Mouse (Mus musculus): ENCODE measurements around the gene Cab39l. TPM values are rescaled to one million over a fixed set of nuclear protein-coding genes. Genes with fewer than 3 reads are reported as not detected.
A peak's percentile ranks its signal among the peaks of the same experiment; 100 is the strongest.

The Cab39l gene
- polyA plus RNA-seq, 1 experiment from 2014 or later, result 25.1 TPM

- ATAC-seq (ENCODE audit: insufficient read depth), result no peak
- Histone ChIP-seq H3K4me3 (replicated peaks) (no peak overlapping the region), H3K9ac (no peak overlapping the region), H3K27ac (replicated peaks) (no peak overlapping the region), H3K9me3 (replicated peaks) (no peaks in the 10 kb centered on the region), H3K4me2 (no peak overlapping the region), H3K36me3 (replicated peaks) (no peaks in the 10 kb centered on the region), H3K4me1 (replicated peaks) (peaks cover 20% of the 10 kb centered on the region), H3K27me3 (no peaks in the 10 kb centered on the region)
- WGBS (ENCODE audit: insufficient replicate concordance), result 76% methylated on average over 7 of the region's 7 CpGs
Measured at GRCm38 (mm10) chr14:59546162-59546880, 105.5 kb downstream of the Cab39l start.

- H3K36me3 ChIP-seq (replicated peaks), result no peaks in the 10 kb centered on the region
- H3K9me3 ChIP-seq (replicated peaks), result no peaks in the 10 kb centered on the region
- H3K9ac ChIP-seq, result no peak overlapping the region
- peaks cover 27% of the 10 kb centered on the region for H3K4me1 ChIP-seq (replicated peaks)
- WGBS (ENCODE audit: insufficient replicate concordance), result 66% methylated on average over 5 of the region's 5 CpGs
- no peaks in the 10 kb centered on the region for H3K27me3 ChIP-seq
- H3K4me2 ChIP-seq, result no peak overlapping the region
- 0 out of 2 replicates have a peak overlapping the region, but pooled peaks have one; percentile 24 for H3K27ac ChIP-seq (replicated peaks)
- ATAC-seq (ENCODE audit: insufficient read depth), result no peak; the same call in 1 of the 2 replicates
- H3K4me3 ChIP-seq (replicated peaks), result no peak overlapping the region
Measured at GRCm38 (mm10) chr14:59547530-59547929, 106.8 kb downstream of the Cab39l start.

- Histone ChIP-seq H3K4me2 (no peak overlapping the region), H3K9me3 (replicated peaks) (no peaks in the 10 kb centered on the region), H3K27me3 (no peaks in the 10 kb centered on the region), H3K9ac (no peak overlapping the region), H3K4me3 (replicated peaks) (no peak overlapping the region), H3K4me1 (replicated peaks) (peaks cover 21% of the 10 kb centered on the region), H3K27ac (replicated peaks) (no peak overlapping the region), H3K36me3 (replicated peaks) (no peaks in the 10 kb centered on the region)
- 70% methylated on average over 2 of the region's 2 CpGs for WGBS (ENCODE audit: insufficient replicate concordance)
- ATAC-seq (ENCODE audit: insufficient read depth), result no peak
Measured at GRCm38 (mm10) chr14:59548532-59548931, 107.8 kb downstream of the Cab39l start.

GRCm38 (mm10) chr14:59549106-59549505 lies 108.3 kb downstream of the Cab39l start:
- Histone ChIP-seq H3K27me3 (no peaks in the 10 kb centered on the region), H3K36me3 (replicated peaks) (no peaks in the 10 kb centered on the region), H3K4me3 (replicated peaks) (no peak overlapping the region), H3K27ac (replicated peaks) (no peak overlapping the region), H3K4me1 (replicated peaks) (peaks cover 17% of the 10 kb centered on the region), H3K9me3 (replicated peaks) (no peaks in the 10 kb centered on the region), H3K9ac (no peak overlapping the region), H3K4me2 (no peak overlapping the region)
- no peak for ATAC-seq (ENCODE audit: insufficient read depth)
- 74% methylated on average over 6 of the region's 6 CpGs for WGBS (ENCODE audit: insufficient replicate concordance)

- Histone ChIP-seq H3K36me3 (replicated peaks) (no peaks in the 10 kb centered on the region), H3K9me3 (replicated peaks) (no peaks in the 10 kb centered on the region), H3K27me3 (no peaks in the 10 kb centered on the region), H3K27ac (replicated peaks) (no peak overlapping the region), H3K4me3 (replicated peaks) (no peak overlapping the region), H3K4me2 (no peak overlapping the region), H3K9ac (no peak overlapping the region), H3K4me1 (replicated peaks) (peaks cover 17% of the 10 kb centered on the region)
- ATAC-seq (ENCODE audit: insufficient read depth), result no peak
- 70% methylated on average over 2 of the region's 2 CpGs for WGBS (ENCODE audit: insufficient replicate concordance)
Measured at GRCm38 (mm10) chr14:59550841-59551240, 110.1 kb downstream of the Cab39l start.

DNA sequence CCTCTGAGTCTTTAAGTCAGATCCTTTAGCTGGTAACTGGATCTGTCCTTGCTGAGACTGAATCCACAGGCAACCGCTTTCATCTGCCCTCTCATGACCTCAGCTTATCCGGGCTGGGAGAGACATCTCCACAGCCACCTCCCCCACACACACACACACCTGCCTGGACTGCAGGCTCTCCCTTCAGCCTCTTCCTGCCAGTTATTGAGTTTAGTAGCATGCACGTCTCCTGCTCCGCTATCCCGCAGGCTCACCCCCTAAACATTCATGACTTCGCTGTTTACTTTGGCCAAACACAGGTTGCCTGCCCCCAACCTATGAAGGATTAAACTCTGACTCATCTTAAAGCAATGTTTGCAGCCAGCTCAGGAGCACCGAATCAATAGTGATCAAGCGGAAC lies 111.2 kb downstream of the Cab39l start:
- H3K27ac ChIP-seq (replicated peaks), result no peak overlapping the region
- WGBS (ENCODE audit: insufficient replicate concordance), result 65% methylated on average over 8 of the region's 8 CpGs
- peak; percentile 25; the same call in 1 of the 2 replicates for ATAC-seq (ENCODE audit: insufficient read depth)

GRCm38 (mm10) chr14:59554025-59554424 lies 113.3 kb downstream of the Cab39l start:
- WGBS (ENCODE audit: insufficient replicate concordance), result 66% methylated on average over 5 of the region's 5 CpGs
- H3K9ac ChIP-seq, result no peak overlapping the region
- no peak for ATAC-seq (ENCODE audit: insufficient read depth)
- H3K9me3 ChIP-seq (replicated peaks), result no peaks in the 10 kb centered on the region
- H3K4me2 ChIP-seq, result no peak overlapping the region
- no peaks in the 10 kb centered on the region for H3K36me3 ChIP-seq (replicated peaks)
- no peak overlapping the region for H3K27ac ChIP-seq (replicated peaks)
- no peaks in the 10 kb centered on the region for H3K27me3 ChIP-seq
- no peak overlapping the region for H3K4me3 ChIP-seq (replicated peaks)
- H3K4me1 ChIP-seq (replicated peaks), result peaks cover 25% of the 10 kb centered on the region

More for the DNA sequence above, 111.2 kb downstream of the Cab39l start:
- Histone ChIP-seq H3K4me2 (peak overlapping the region; percentile 4; the same call in 1 of the 2 replicates), H3K36me3 (replicated peaks) (no peaks in the 10 kb centered on the region), H3K9ac (no peak overlapping the region), H3K9me3 (replicated peaks) (no peaks in the 10 kb centered on the region), H3K4me3 (replicated peaks) (no peak overlapping the region), H3K4me1 (replicated peaks) (peaks cover 25% of the 10 kb centered on the region), H3K27me3 (no peaks in the 10 kb centered on the region)

DNA sequence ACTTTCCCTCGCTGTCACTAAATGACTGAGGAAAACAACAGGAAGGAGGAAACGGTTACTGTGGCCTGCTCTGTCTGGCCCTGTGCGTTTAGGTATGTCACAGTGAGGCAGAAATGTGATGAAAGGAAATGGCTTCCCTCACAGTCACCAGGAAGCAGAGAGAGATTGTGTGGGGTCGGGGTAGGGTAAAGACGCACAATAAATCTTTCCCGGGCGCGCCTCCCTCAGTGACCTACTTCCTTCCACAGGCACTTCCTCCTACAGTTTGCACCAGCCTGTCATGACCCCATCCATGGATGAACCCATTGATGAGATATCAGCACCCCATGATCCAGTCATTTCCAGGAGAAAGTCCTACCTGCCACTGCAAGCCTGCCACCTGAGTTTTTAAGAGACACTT lies 114.2 kb downstream of the Cab39l start:
- H3K4me3 ChIP-seq (replicated peaks), result no peak overlapping the region
- ATAC-seq (ENCODE audit: insufficient read depth), result no peak
- H3K9me3 ChIP-seq (replicated peaks), result no peaks in the 10 kb centered on the region
- H3K4me2 ChIP-seq, result no peak overlapping the region
- H3K9ac ChIP-seq, result no peak overlapping the region
- no peak overlapping the region for H3K27ac ChIP-seq (replicated peaks)
- H3K4me1 ChIP-seq (replicated peaks), result peaks cover 25% of the 10 kb centered on the region
- H3K36me3 ChIP-seq (replicated peaks), result no peaks in the 10 kb centered on the region
- WGBS (ENCODE audit: insufficient replicate concordance), result 23% methylated on average over 8 of the region's 8 CpGs
- H3K27me3 ChIP-seq, result no peaks in the 10 kb centered on the region

DNA sequence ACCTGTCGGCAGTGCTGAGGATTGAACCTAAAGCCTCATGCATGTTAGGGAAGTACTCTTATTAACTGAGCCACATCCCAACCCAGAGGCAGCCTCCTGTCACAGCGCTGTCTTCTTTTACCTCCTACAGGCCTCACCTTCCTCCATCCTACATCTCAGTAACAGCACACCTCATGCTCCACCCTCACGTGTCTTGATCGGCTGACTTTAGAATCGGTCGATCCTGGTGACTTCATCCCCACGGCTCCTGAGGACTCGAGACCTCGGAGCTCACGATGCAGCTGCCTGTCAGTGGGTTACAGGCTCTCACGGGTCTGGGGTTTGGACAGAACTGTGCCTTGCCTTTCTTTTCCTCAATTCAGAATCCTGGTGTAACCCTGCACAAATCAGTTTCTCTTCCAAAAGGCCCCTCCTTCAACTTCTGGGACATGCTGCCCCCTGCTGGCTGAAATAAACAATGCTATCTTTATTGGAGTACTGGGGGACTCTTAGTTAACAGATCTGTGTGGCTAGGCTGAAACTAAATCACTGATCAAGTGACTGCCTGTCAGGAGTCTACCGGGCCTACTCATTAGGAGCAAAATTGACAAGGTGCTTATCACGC lies 115.3 kb downstream of the Cab39l start:
- Histone ChIP-seq H3K9ac (no peak overlapping the region), H3K4me3 (replicated peaks) (no peak overlapping the region), H3K36me3 (replicated peaks) (no peaks in the 10 kb centered on the region), H3K27me3 (no peaks in the 10 kb centered on the region), H3K4me1 (replicated peaks) (peaks cover 19% of the 10 kb centered on the region), H3K27ac (replicated peaks) (no peak overlapping the region), H3K9me3 (replicated peaks) (no peaks in the 10 kb centered on the region), H3K4me2 (peak overlapping the region; percentile 14; the same call in 1 of the 2 replicates)
- 45% methylated on average over 13 of the region's 13 CpGs for WGBS (ENCODE audit: insufficient replicate concordance)
- ATAC-seq (ENCODE audit: insufficient read depth), result no peak; the same call in 1 of the 2 replicates

- H3K36me3 ChIP-seq (replicated peaks), result no peaks in the 10 kb centered on the region
- no peaks in the 10 kb centered on the region for H3K9me3 ChIP-seq (replicated peaks)
- no peak overlapping the region for H3K9ac ChIP-seq
- H3K27ac ChIP-seq (replicated peaks), result 0 out of 2 replicates have a peak overlapping the region, but pooled peaks have one; percentile 51
- peaks cover 9% of the 10 kb centered on the region for H3K4me1 ChIP-seq (replicated peaks)
- ATAC-seq (ENCODE audit: insufficient read depth), result no peak
- no peak overlapping the region for H3K4me3 ChIP-seq (replicated peaks)
- H3K27me3 ChIP-seq, result no peaks in the 10 kb centered on the region
- 38% methylated on average over 4 of the region's 4 CpGs for WGBS (ENCODE audit: insufficient replicate concordance)
- H3K4me2 ChIP-seq, result no peak overlapping the region
Measured at GRCm38 (mm10) chr14:59557071-59557470, 116.3 kb downstream of the Cab39l start.

GRCm38 (mm10) chr14:59557886-59558285 lies 117.1 kb downstream of the Cab39l start:
- Histone ChIP-seq H3K4me2 (no peak overlapping the region), H3K36me3 (replicated peaks) (no peaks in the 10 kb centered on the region), H3K27me3 (no peaks in the 10 kb centered on the region), H3K4me3 (replicated peaks) (no peak overlapping the region), H3K9ac (no peak overlapping the region), H3K27ac (replicated peaks) (no peak overlapping the region), H3K9me3 (replicated peaks) (no peaks in the 10 kb centered on the region), H3K4me1 (replicated peaks) (peaks cover 9% of the 10 kb centered on the region)
- 53% methylated on average over 1 of the region's 1 CpGs for WGBS (ENCODE audit: insufficient replicate concordance)
- no peak for ATAC-seq (ENCODE audit: insufficient read depth)
